Mouse (Mus musculus) liver, embryonic 13.5 days (tissue): ENCODE measurements at regions not wholly inside any gene's neighbourhood (a gene's known extent, or its start where the extent isn't known, plus 50 kb on each side); places are given as distances from the start of the nearest gene placed in this dataset.

Source experiments
- ATAC-seq: fragments of 200-750 bp; cut with Nextera tagmentation; 2 replicates; pipeline ENCODE4 v1.8.0; 2017; ENCODE audit warnings: low read depth, mild to moderate bottlenecking, moderate number of reproducible peaks, moderate library complexity
- DNase-seq: peaks from one replicate; pipeline ENCODE4 v3.0.0; 2022
- H3K27ac ChIP-seq: fragments of 300-500 bp; sonication (generic); 2 replicates; pipeline ENCODE4 v1.5.1; 2015; ENCODE audit warnings: moderate library complexity, mild to moderate bottlenecking, inconsistent platforms
- H3K27me3 ChIP-seq: fragments of 300-500 bp; sonication (generic); 2 replicates; pipeline ENCODE4 v1.6.1; 2015; ENCODE audit warnings: mild to moderate bottlenecking, inconsistent platforms
- H3K36me3 ChIP-seq: fragments of 300-500 bp; sonication (generic); 2 replicates; pipeline ENCODE4 v1.6.1; 2015; ENCODE audit warnings: mild to moderate bottlenecking, inconsistent platforms
- H3K4me1 ChIP-seq: fragments of 300-500 bp; sonication (generic); replicated peaks from 2 replicates; pipeline ENCODE4 v1.6.1; 2015; ENCODE audit warnings: inconsistent platforms
- H3K4me2 ChIP-seq: fragments of 300-500 bp; sonication (generic); 2 replicates; pipeline ENCODE4 v1.6.1; 2015; ENCODE audit warnings: inconsistent platforms, mild to moderate bottlenecking, moderate library complexity
- H3K4me3 ChIP-seq: fragments of 300-500 bp; sonication (generic); replicated peaks from 2 replicates; pipeline ENCODE4 v1.5.1; 2015; ENCODE audit warnings: mild to moderate bottlenecking, inconsistent platforms
- H3K9ac ChIP-seq: fragments of 300-500 bp; sonication (generic); 2 replicates; pipeline ENCODE4 v1.6.1; 2015; ENCODE audit warnings: mild to moderate bottlenecking, inconsistent platforms
- H3K9me3 ChIP-seq: fragments of 300-500 bp; sonication (generic); replicated peaks from 2 replicates; pipeline ENCODE4 v1.6.1; 2016; ENCODE audit warnings: inconsistent platforms
- WGBS: fragments of 180-500 bp; shearing (Covaris S2); methylation state at CpG from one replicate; pipeline ENCODE4 v1.1.7; 2015; ENCODE audit not compliant: insufficient replicate concordance; 5-methylcytosine and 5-hydroxymethylcytosine counted together

- Histone ChIP-seq H3K9me3 (no peaks in the 10 kb centered on the region), H3K9ac (no peak overlapping the region), H3K4me1 (no peaks in the 10 kb centered on the region), H3K27me3 (no peaks in the 10 kb centered on the region), H3K36me3 (no peaks in the 10 kb centered on the region), H3K4me3 (no peak overlapping the region), H3K27ac (no peak overlapping the region), H3K4me2 (no peak overlapping the region)
- DNase-seq = no peak
- no peak for ATAC-seq
- 57% methylated on average over 8 of the region's 8 CpGs for WGBS
Measured at GRCm38 (mm10) chr11:114611690-114612089, 56.6 kb upstream of the Rpl38 start.

- no peaks in the 10 kb centered on the region for H3K4me1 ChIP-seq
- no peaks in the 10 kb centered on the region; the same call in 1 of the 2 replicates for H3K9me3 ChIP-seq
- H3K9ac ChIP-seq = no peak overlapping the region
- no peak overlapping the region for H3K27ac ChIP-seq
- no peaks in the 10 kb centered on the region for H3K36me3 ChIP-seq
- no peak for DNase-seq
- ATAC-seq = no peak
- no peaks in the 10 kb centered on the region for H3K27me3 ChIP-seq
- no peak overlapping the region for H3K4me3 ChIP-seq
- WGBS = 71% methylated on average over 9 of the region's 9 CpGs
- no peak overlapping the region for H3K4me2 ChIP-seq
Measured at GRCm38 (mm10) chr11:114608009-114608408, 60.3 kb upstream of the Rpl38 start.

- no peak overlapping the region for H3K4me2 ChIP-seq
Measured at GRCm38 (mm10) chr11:114603108-114603507, 65.2 kb upstream of the Rpl38 start.

GRCm38 (mm10) chr11:114597225-114597624 is 71.1 kb upstream of the Rpl38 start:
- DNase-seq (no peak), ATAC-seq (no peak)
- 62% methylated on average over 2 of the region's 2 CpGs for WGBS

More at GRCm38 (mm10) chr11:114603108-114603507, 65.2 kb upstream of the Rpl38 start:
- WGBS = 63% methylated on average over 6 of the region's 6 CpGs
- no peak for DNase-seq
- Histone ChIP-seq H3K9me3 (no peaks in the 10 kb centered on the region; the same call in 1 of the 2 replicates), H3K27me3 (no peaks in the 10 kb centered on the region), H3K36me3 (no peaks in the 10 kb centered on the region), H3K4me1 (no peaks in the 10 kb centered on the region), H3K4me3 (no peak overlapping the region), H3K9ac (no peak overlapping the region), H3K27ac (no peak overlapping the region)
- ATAC-seq = no peak

GRCm38 (mm10) chr11:114592961-114593360 is 75.4 kb upstream of the Rpl38 start:
- 52% methylated on average over 9 of the region's 9 CpGs for WGBS
- H3K9ac ChIP-seq = no peak overlapping the region
- H3K4me2 ChIP-seq = no peak overlapping the region
- no peak for ATAC-seq
- no peak for DNase-seq
- no peak overlapping the region for H3K27ac ChIP-seq
- no peaks in the 10 kb centered on the region for H3K4me1 ChIP-seq
- H3K36me3 ChIP-seq = no peaks in the 10 kb centered on the region
- H3K4me3 ChIP-seq = no peak overlapping the region
- H3K27me3 ChIP-seq = no peaks in the 10 kb centered on the region
- no peaks in the 10 kb centered on the region for H3K9me3 ChIP-seq

More at GRCm38 (mm10) chr11:114597225-114597624, 71.1 kb upstream of the Rpl38 start:
- Histone ChIP-seq H3K9ac (no peak overlapping the region), H3K27ac (no peak overlapping the region), H3K4me2 (no peak overlapping the region), H3K4me1 (no peaks in the 10 kb centered on the region), H3K27me3 (no peaks in the 10 kb centered on the region), H3K36me3 (no peaks in the 10 kb centered on the region), H3K4me3 (no peak overlapping the region), H3K9me3 (no peaks in the 10 kb centered on the region)

GRCm38 (mm10) chr11:114588554-114588953 is 79.8 kb upstream of the Rpl38 start:
- no peak overlapping the region for H3K4me3 ChIP-seq

GRCm38 (mm10) chr11:114587986-114588385 is 80.3 kb upstream of the Rpl38 start:
- WGBS = 67% methylated on average over 4 of the region's 4 CpGs
- Histone ChIP-seq H3K4me1 (no peaks in the 10 kb centered on the region), H3K27ac (no peak overlapping the region), H3K36me3 (no peaks in the 10 kb centered on the region), H3K9ac (no peak overlapping the region), H3K4me3 (no peak overlapping the region), H3K4me2 (no peak overlapping the region), H3K9me3 (no peaks in the 10 kb centered on the region), H3K27me3 (no peaks in the 10 kb centered on the region)
- no peak for ATAC-seq
- no peak for DNase-seq

More at GRCm38 (mm10) chr11:114588554-114588953, 79.8 kb upstream of the Rpl38 start:
- H3K9me3 ChIP-seq = no peaks in the 10 kb centered on the region
- DNase-seq (no peak), ATAC-seq (no peak)
- no peaks in the 10 kb centered on the region for H3K36me3 ChIP-seq
- no peaks in the 10 kb centered on the region for H3K27me3 ChIP-seq
- no peak overlapping the region for H3K9ac ChIP-seq
- H3K4me1 ChIP-seq = no peaks in the 10 kb centered on the region
- H3K27ac ChIP-seq = no peak overlapping the region
- H3K4me2 ChIP-seq = no peak overlapping the region
- WGBS = 54% methylated on average over 9 of the region's 9 CpGs

GRCm38 (mm10) chr11:114586400-114586799 is 81.9 kb upstream of the Rpl38 start:
- H3K4me2 ChIP-seq = no peak overlapping the region
- no peak overlapping the region for H3K4me3 ChIP-seq
- H3K27ac ChIP-seq = no peak overlapping the region
- no peaks in the 10 kb centered on the region for H3K9me3 ChIP-seq
- no peak for DNase-seq
- H3K36me3 ChIP-seq = no peaks in the 10 kb centered on the region
- WGBS = 71% methylated on average over 12 of the region's 12 CpGs
- H3K27me3 ChIP-seq = no peaks in the 10 kb centered on the region
- no peak overlapping the region for H3K9ac ChIP-seq
- H3K4me1 ChIP-seq = no peaks in the 10 kb centered on the region
- no peak for ATAC-seq

GRCm38 (mm10) chr11:114584804-114585203 is 83.5 kb upstream of the Rpl38 start:
- H3K9me3 ChIP-seq = no peaks in the 10 kb centered on the region
- no peak overlapping the region for H3K4me2 ChIP-seq
- DNase-seq (no peak), ATAC-seq (no peak)
- H3K4me3 ChIP-seq = no peak overlapping the region
- no peaks in the 10 kb centered on the region for H3K27me3 ChIP-seq
- 70% methylated on average over 6 of the region's 6 CpGs for WGBS
- H3K4me1 ChIP-seq = no peaks in the 10 kb centered on the region
- H3K36me3 ChIP-seq = no peaks in the 10 kb centered on the region
- H3K9ac ChIP-seq = no peak overlapping the region
- no peak overlapping the region for H3K27ac ChIP-seq

- H3K36me3 ChIP-seq = no peaks in the 10 kb centered on the region
- H3K4me2 ChIP-seq = no peak overlapping the region
- H3K27ac ChIP-seq = no peak overlapping the region
- H3K4me3 ChIP-seq = no peak overlapping the region
- no peaks in the 10 kb centered on the region for H3K9me3 ChIP-seq
- no peaks in the 10 kb centered on the region for H3K4me1 ChIP-seq
- ATAC-seq = no peak
- no peak for DNase-seq
- WGBS = 67% methylated on average over 5 of the region's 5 CpGs
- H3K27me3 ChIP-seq = no peaks in the 10 kb centered on the region
- H3K9ac ChIP-seq = no peak overlapping the region
Measured at GRCm38 (mm10) chr11:114584146-114584545, 84.2 kb upstream of the Rpl38 start.

GRCm38 (mm10) chr11:114579986-114580385 is 88.3 kb upstream of the Rpl38 start:
- Histone ChIP-seq H3K9me3 (no peaks in the 10 kb centered on the region), H3K9ac (no peak overlapping the region), H3K27ac (no peak overlapping the region), H3K4me2 (no peak overlapping the region), H3K4me3 (no peak overlapping the region), H3K36me3 (no peaks in the 10 kb centered on the region), H3K4me1 (no peaks in the 10 kb centered on the region), H3K27me3 (no peaks in the 10 kb centered on the region)
- DNase-seq = no peak
- no peak for ATAC-seq
- WGBS = 54% methylated on average over 2 of the region's 2 CpGs

- no peak for ATAC-seq
- Histone ChIP-seq H3K27me3 (no peaks in the 10 kb centered on the region), H3K4me2 (no peak overlapping the region), H3K9ac (no peak overlapping the region), H3K4me1 (no peaks in the 10 kb centered on the region), H3K36me3 (no peaks in the 10 kb centered on the region), H3K4me3 (no peak overlapping the region), H3K9me3 (no peaks in the 10 kb centered on the region), H3K27ac (no peak overlapping the region)
- DNase-seq = no peak
- WGBS = 58% methylated on average over 6 of the region's 6 CpGs
Measured at GRCm38 (mm10) chr11:114578551-114578950, 89.8 kb upstream of the Rpl38 start.
